Mouse (Mus musculus) adipose tissue, adult 10 weeks (tissue): ENCODE data around the gene Polr3gl. TPM values are rescaled to one million over a fixed set of nuclear protein-coding genes. Genes with fewer than 3 reads are reported as not detected.

Source experiments
- polyA plus RNA-seq: library from polyadenylated mRNA; stranded (reverse); fragments of 350-450 nt; fragmentation: Illumina TruSeq; extraction: RNeasy Lipid Tissue Mini Kit (QIAGEN cat#74804); gene quantifications from one replicate; pipeline ENCODE4 v1.2.3, GENCODE M21; 2014; ENCODE audit warnings: low read depth, low replicate concordance

Gene Polr3gl
- polyA plus RNA-seq, result 45.4 TPM

DNA sequence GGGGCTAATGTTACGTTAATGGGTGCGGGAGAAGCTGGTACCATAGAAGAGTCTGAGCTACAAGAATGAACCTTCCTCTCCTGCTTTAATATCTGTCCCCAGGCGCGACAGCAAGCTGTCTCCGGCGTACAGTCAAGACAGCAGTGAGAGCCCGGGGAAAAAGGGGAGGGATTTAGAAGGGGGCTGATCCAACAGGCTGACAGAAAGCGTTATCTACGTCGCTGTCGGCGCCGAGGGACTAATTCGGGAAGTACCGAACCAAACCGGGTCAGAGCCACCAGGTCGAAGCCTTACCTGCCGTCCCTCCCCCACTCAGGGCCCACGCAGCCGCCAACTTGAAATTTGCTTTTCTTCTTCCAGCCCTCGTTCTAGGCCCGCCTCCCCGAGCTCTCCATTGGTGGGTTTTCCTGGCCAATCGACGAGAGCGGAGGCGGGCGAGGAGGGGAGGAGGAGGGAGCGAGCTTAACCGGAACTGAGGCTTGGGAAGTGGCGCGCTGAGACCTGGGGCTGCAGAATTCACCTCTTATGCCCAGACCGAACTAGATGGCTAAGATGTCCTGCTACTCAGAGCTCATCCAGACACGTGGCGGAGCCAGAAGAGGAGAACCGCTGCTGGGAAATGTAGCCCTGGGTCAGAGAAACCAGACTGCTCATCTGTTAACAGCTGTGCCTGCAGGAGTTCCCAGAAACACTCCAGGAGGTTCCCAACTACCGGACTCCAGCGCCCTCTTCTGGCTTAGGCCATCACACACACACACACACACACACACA lies at the start of gene Polr3gl:
Polr3gl (minus strand) TSS at position 392 of the 771 bp plus-strand sequence.

GRCm38 (mm10) chr3:96634928-96635879 lies 41.2 kb upstream of the Polr3gl start, which contains the start of the genes Pex11b and Gm42957:
Gene Pex11b (plus strand): TSS chr3:96635376.
Gene Gm42957 (plus strand): TSS chr3:96635474.

DNA sequence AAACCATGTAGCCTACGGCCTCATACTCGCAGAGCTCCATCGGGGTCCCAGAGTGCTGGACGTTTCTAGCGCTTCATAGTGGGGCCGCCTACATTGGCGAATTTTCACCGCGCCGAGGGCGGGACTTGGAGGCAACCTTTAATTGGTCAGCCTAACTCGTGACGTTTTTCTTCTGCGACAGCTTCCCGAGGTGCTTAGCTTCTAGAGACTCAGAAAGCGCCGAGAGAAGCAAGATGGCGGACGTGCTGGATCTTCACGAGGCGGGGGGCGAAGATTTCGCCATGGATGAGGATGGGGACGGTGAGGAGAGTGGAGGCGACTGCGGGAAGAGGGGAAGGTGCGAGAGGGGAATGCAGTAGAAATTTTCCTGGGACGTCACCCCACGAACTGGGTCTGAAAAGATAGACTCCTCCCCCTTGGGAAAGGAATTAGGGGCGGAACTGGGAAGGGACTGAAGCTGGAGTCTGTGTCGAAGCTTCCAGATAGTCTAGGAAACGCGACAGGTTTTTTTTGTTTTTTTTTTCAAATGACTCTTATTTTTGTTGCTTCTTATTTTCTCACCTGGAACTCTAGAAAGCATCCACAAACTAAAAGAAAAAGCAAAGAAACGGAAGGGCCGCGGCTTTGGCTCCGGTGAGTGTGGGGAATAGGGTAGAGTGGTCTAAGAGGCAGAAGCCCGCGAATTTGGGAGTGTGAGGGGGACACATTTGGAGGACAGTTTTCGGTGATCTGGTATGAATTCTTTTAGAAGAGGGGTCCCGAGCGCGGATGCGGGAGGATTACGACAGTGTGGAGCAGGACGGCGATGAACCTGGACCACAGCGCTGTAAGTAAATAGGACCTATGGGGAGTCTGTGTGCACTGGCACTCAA lies 36.0 kb upstream of the Polr3gl start, which contains the start of gene Rbm8a:
Rbm8a (plus strand) TSS at position 205 of the 872 bp plus-strand sequence.

DNA sequence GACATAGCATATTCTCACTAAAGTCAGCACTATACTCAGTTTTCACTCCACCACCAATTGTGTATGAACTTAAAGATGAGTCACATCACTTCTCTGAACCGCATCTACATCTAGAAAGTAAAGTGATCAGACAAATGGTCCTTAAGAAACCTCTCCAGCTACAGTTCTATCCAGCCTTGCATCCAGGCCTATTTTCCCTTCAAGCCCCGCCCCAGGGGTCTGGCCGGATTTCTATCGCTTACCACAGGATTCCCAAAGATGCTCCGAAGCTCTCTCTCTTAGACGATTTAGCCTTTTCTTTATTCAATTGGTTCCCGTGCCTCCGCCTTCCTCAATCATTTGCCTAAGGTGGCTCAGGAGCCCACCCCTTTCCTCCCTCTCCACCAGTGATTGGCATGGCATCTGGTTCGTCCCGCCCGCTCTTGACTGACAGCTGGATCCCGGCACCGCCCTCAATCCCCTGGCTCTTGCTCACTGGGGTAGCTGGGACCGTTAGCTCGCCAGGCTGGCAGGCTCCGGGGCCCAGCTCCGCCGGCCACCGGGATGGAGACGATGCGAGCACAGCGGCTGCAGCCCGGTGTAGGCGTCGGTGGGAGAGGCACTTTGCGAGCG lies 6.8 kb upstream of the Polr3gl start, which contains the start of gene Lix1l:
Lix1l (plus strand) TSS at position 511 of the 612 bp plus-strand sequence.

GRCm38 (mm10) chr3:96596228-96596707 lies 2.3 kb upstream of the Polr3gl start, which contains the start of gene Ankrd34a:
Gene Ankrd34a (plus strand): TSS chr3:96596636.

DNA sequence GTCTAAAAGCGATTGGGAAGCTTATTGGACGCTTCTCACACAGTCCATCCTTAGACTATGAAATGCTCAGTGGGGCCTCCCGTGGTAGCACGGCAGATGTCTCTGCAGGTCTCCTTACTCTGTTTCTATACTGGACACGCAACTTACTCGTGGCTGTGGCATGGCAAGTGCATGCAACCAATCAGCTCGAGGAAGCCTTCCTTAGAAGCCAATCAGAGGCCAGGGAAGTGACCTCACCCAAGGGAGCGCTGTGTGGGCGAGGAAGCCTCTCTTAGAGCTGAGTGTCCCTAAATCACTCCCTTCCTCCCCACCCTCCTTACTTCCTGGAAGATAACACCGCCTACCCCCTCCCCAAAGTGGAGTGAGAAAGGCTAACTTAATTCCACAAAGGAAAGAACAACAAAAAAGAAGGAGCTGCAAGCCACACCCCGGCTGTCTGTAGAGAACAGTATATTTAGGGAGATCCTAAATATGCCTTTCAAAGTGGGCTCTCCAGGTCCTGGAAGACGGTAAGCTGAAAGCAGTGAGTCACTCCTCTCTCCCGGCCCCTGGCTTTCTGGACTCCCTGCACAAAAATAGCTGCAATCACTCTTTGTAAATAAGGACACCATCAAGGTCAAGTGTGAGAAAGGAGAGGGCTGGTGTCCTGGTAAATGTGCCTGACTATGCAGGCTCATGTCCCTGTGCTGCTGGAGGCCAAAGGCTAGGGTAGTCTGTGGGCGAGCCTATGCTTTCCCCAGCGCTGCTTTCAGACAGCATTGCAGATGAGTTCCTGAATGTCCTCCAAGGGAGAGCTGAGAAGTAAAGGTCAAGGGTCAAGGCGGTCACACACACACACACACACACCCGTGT lies 17.1 kb downstream of the Polr3gl start, which contains the start of gene Gm16253:
Gm16253 (plus strand) TSS at position 295 of the 852 bp plus-strand sequence.

DNA sequence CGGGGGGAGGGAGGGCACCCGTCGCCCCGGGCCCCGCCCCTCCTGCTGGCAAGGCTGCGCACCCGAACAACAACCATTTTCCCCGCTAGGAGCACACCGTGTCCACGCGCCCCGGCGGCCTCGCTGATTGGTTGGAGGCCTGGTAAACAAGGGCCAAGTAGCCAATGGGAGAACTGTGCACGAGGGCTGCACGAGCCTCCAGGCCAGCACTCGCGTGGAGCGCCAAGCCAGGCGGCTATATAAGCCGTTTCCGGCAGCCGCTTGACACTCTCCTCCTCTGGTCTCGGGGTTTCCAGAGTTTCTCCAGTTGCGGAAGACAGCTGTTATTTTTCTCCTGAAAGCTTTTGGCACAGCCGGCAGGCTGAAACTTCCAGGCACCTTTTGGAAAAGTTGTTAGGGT lies 36.3 kb downstream of the Polr3gl start, which contains the start of gene Txnip:
Txnip (plus strand) TSS at position 264 of the 400 bp plus-strand sequence.

Other genes starting within 250 kb of the Polr3gl start
- not detected for gene BC107364, start 141.9 kb downstream of the Polr3gl start, polyA plus RNA-seq
- 0.34 TPM for gene Hfe2, start 69.0 kb downstream of the Polr3gl start, polyA plus RNA-seq
- gene Txnip, start 36.2 kb downstream of the Polr3gl start, polyA plus RNA-seq, result 761 TPM
- not detected for gene Gm16253, start 17.2 kb downstream of the Polr3gl start, polyA plus RNA-seq
- gene Ankrd34a, start 2.5 kb upstream of the Polr3gl start, polyA plus RNA-seq, result 0.15 TPM
- 28.1 TPM for gene Lix1l, start 7.0 kb upstream of the Polr3gl start, polyA plus RNA-seq
- 40.8 TPM for gene Rbm8a, start 35.8 kb upstream of the Polr3gl start, polyA plus RNA-seq
- gene Pex11b, start 41.2 kb upstream of the Polr3gl start, polyA plus RNA-seq, result 38.6 TPM
- not detected for gene Gm42957, start 41.3 kb upstream of the Polr3gl start, polyA plus RNA-seq
- gene Itga10, start 51.4 kb upstream of the Polr3gl start, polyA plus RNA-seq, result 2.1 TPM
- gene Ankrd35, start 76.0 kb upstream of the Polr3gl start, polyA plus RNA-seq, result 1.5 TPM
- gene Pias3, start 102.2 kb upstream of the Polr3gl start, polyA plus RNA-seq, result 23.5 TPM
- gene Nudt17, start 114.4 kb upstream of the Polr3gl start, polyA plus RNA-seq, result 0.42 TPM
- 21.0 TPM for gene Polr3c, start 133.4 kb upstream of the Polr3gl start, polyA plus RNA-seq
- gene Rnf115, start 133.5 kb upstream of the Polr3gl start, polyA plus RNA-seq, result 40.9 TPM
- gene Pdzk1, start 235.1 kb upstream of the Polr3gl start, polyA plus RNA-seq, result 240 TPM
- 1.2 TPM for gene Cd160, start 235.2 kb upstream of the Polr3gl start, polyA plus RNA-seq